Mouse (Mus musculus) CH12.LX (cell line): ENCODE data around the gene Rpl9-ps6.

Experiments used
- CHD2 ChIP-seq: IDR thresholded peaks from 2 replicates; pipeline ENCODE4 v1.6.1; 2011; ENCODE audit warnings: low read length, improper control_type of control experiment
- CTCF ChIP-seq, 2 experiments: IDR thresholded peaks in 1 of 2; conservative IDR thresholded peaks in 1 of 2; 2 replicates each; pipeline ENCODE4 v1.5.1; 2011 to 2012; ENCODE audit warnings: low read depth in 2 of 2, low read length in 2 of 2, improper control_type of control experiment in 1 of 2, inconsistent platforms in 1 of 2, mild to moderate bottlenecking in 1 of 2, moderate library complexity in 1 of 2
- EP300 ChIP-seq: IDR thresholded peaks from 2 replicates; pipeline ENCODE4 v1.6.1; 2011; ENCODE audit warnings: low read length, improper control_type of control experiment
- ETS1 ChIP-seq: conservative IDR thresholded peaks from 2 replicates; pipeline ENCODE4 v1.6.1; 2012; ENCODE audit warnings: low read depth, mild to moderate bottlenecking, inconsistent platforms, low read length, improper control_type of control experiment, moderate library complexity
- GABPA ChIP-seq: IDR thresholded peaks from 2 replicates; pipeline ENCODE4 v1.6.1; 2012; ENCODE audit warnings: low read depth, low read length, improper control_type of control experiment, inconsistent platforms; ENCODE audit not compliant: insufficient replicate concordance
- JUN ChIP-seq: IDR thresholded peaks from 2 replicates; pipeline ENCODE4 v1.6.1; 2011; ENCODE audit warnings: low read depth, mild to moderate bottlenecking, low read length, improper control_type of control experiment, moderate library complexity; ENCODE audit not compliant: insufficient read depth
- MAX ChIP-seq: IDR thresholded peaks from 2 replicates; pipeline ENCODE4 v1.6.1; 2011; ENCODE audit warnings: low read length, improper control_type of control experiment
- MEF2A ChIP-seq: IDR thresholded peaks from 2 replicates; pipeline ENCODE4 v1.6.1; 2014; ENCODE audit warnings: low read depth, mild to moderate bottlenecking, inconsistent platforms, low read length, improper control_type of control experiment, borderline replicate concordance
- NRF1 ChIP-seq: IDR thresholded peaks from 2 replicates; pipeline ENCODE4 v1.6.1; 2014; ENCODE audit warnings: low read depth, mild to moderate bottlenecking, inconsistent platforms, low read length, improper control_type of control experiment, moderate library complexity
- POLR2A ChIP-seq: IDR thresholded peaks from 2 replicates; pipeline ENCODE4 v1.6.1; 2011; ENCODE audit warnings: low read depth, mild to moderate bottlenecking, improper control_type of control experiment, low read length
- RAD21 ChIP-seq: IDR thresholded peaks from 2 replicates; pipeline ENCODE4 v1.6.1; 2011; ENCODE audit warnings: low read depth, mild to moderate bottlenecking, low read length, improper control_type of control experiment, moderate library complexity
- SIN3A ChIP-seq: IDR thresholded peaks from 2 replicates; pipeline ENCODE4 v1.6.1; 2012; ENCODE audit warnings: low read length, improper control_type of control experiment, inconsistent platforms
- SMC3 ChIP-seq: IDR thresholded peaks from 2 replicates; pipeline ENCODE4 v1.6.1; 2011; ENCODE audit warnings: low read depth, low read length, improper control_type of control experiment
- UBTF ChIP-seq: IDR thresholded peaks from 2 replicates; pipeline ENCODE4 v1.6.1; 2012; ENCODE audit warnings: low read depth, mild to moderate bottlenecking, inconsistent platforms, low read length, improper control_type of control experiment, moderate library complexity

DNA sequence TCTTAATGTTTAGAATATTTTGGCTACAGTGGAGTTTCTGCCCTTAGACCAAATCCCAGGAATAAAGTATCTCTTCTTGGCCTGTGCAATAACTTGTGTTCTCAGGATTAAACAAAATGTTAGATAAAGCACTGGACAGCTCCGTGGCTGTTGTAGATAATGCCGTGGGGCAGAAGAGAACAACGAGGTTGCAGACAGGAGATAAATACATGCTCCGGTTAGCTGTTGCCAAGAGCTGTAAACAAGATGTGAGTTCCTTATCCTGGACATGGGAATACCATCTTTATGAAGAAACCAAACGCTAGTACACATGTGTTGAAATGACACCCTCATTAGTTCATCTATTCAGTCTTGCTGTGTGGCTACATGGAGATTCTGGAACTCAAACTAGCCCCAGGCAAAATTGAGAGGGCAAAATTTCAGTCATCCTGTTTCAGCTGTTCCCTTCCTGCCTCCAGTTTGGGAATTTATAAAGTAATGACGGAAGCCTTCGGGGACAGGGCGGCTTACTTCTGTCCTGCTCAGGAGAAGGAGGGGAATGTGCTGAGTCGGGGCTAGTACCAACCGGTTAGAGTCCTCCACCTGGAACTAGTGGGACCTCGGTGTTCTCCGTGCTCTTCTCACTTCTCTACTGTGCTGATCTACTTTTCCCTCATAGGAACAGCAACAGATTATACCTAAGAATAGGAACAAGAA, 9.8 kb upstream of the Rpl9-ps6 start:
- TF ChIP-seq UBTF (no peak), JUN (no peak), MEF2A (no peak), MAX (no peak), POLR2A (no peak), RAD21 (no peak), GABPA (no peak), EP300 (no peak), NRF1 (no peak), CHD2 (no peak), CTCF (conservative IDR thresholded peaks at IDR 0.05 in 1 of 2, IDR thresholded peaks at IDR 0.05 in 1 of 2; ENCODE audit: low read depth in 2 of 2, low read length in 2 of 2) (no peak), ETS1 (no peak), SIN3A (no peak), SMC3 (no peak)
